Mouse (Mus musculus): ENCODE data around the gene Ddc. TPM values are rescaled to one million over a fixed set of nuclear protein-coding genes. Genes with fewer than 3 reads are reported as not detected.

The Ddc gene
- polyA plus RNA-seq, 1 experiment from 2014 or later, result 46.3 TPM

- no peaks in the 10 kb centered on the region for H3K27me3 ChIP-seq (replicated peaks)
- peaks cover 46% of the 10 kb centered on the region for H3K4me1 ChIP-seq (replicated peaks)
- H3K4me2 ChIP-seq (replicated peaks), result no peak overlapping the region
- no peak overlapping the region for H3K4me3 ChIP-seq (replicated peaks)
- H3K9ac ChIP-seq, result no peak overlapping the region
- 72% methylated on average over 4 of the region's 4 CpGs for WGBS
- H3K36me3 ChIP-seq, result no peaks in the 10 kb centered on the region
- H3K27ac ChIP-seq, result no peak overlapping the region
- H3K9me3 ChIP-seq, result no peaks in the 10 kb centered on the region
- no peak for ATAC-seq
Observed at GRCm38 (mm10) chr11:11835791-11836190, 62.2 kb downstream of the Ddc start.

- WGBS, result 32% methylated on average over 6 of the region's 6 CpGs
- H3K4me1 ChIP-seq (replicated peaks), result peaks cover 46% of the 10 kb centered on the region
- ATAC-seq, result peak; percentile 37
- H3K36me3 ChIP-seq, result no peaks in the 10 kb centered on the region
- H3K4me2 ChIP-seq (replicated peaks), result no peak overlapping the region
- 0 out of 2 replicates have a peak overlapping the region, but pooled peaks have one; percentile 29 for H3K27ac ChIP-seq
- H3K27me3 ChIP-seq (replicated peaks), result no peaks in the 10 kb centered on the region
- H3K9ac ChIP-seq, result no peak overlapping the region
- H3K4me3 ChIP-seq (replicated peaks), result no peak overlapping the region
- no peaks in the 10 kb centered on the region for H3K9me3 ChIP-seq
Observed at GRCm38 (mm10) chr11:11835361-11835760, 62.6 kb downstream of the Ddc start.

DNA sequence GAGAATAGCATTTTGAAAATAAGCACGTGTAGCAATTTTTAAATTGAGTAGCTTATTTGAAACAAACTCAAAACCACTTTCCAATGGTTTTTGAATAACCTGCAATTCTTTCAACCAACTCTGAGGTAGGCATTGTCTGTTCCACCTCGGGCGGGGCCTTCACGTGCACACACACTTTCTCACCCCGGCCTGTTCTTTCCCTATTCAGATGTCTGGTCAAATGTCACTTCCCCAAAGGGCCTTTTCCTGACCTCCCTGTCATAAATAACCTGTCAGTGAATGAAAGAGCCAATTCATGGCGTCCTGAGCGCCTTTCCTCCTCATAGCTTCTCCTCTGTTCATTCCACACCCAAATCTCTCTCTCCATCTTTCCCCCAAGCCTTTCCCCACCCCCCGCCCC, 64.8 kb downstream of the Ddc start:
- ATAC-seq, result no peak
- WGBS, result 38% methylated on average over 8 of the region's 8 CpGs
- Histone ChIP-seq H3K27me3 (replicated peaks) (no peaks in the 10 kb centered on the region), H3K27ac (peak overlapping the region; percentile 88), H3K9ac (no peak overlapping the region), H3K4me1 (replicated peaks) (peaks cover 63% of the 10 kb centered on the region), H3K36me3 (no peaks in the 10 kb centered on the region), H3K4me3 (replicated peaks) (no peak overlapping the region), H3K9me3 (no peaks in the 10 kb centered on the region), H3K4me2 (replicated peaks) (no peak overlapping the region)

GRCm38 (mm10) chr11:11832755-11833084, 65.2 kb downstream of the Ddc start:
- 42% methylated on average over 6 of the region's 6 CpGs for WGBS
- Histone ChIP-seq H3K4me3 (replicated peaks) (no peak overlapping the region), H3K9me3 (no peaks in the 10 kb centered on the region), H3K27me3 (replicated peaks) (no peaks in the 10 kb centered on the region), H3K36me3 (no peaks in the 10 kb centered on the region), H3K9ac (no peak overlapping the region), H3K27ac (peak overlapping the region; percentile 88), H3K4me1 (replicated peaks) (peaks cover 60% of the 10 kb centered on the region), H3K4me2 (replicated peaks) (no peak overlapping the region)
- ATAC-seq, result no peak

DNA sequence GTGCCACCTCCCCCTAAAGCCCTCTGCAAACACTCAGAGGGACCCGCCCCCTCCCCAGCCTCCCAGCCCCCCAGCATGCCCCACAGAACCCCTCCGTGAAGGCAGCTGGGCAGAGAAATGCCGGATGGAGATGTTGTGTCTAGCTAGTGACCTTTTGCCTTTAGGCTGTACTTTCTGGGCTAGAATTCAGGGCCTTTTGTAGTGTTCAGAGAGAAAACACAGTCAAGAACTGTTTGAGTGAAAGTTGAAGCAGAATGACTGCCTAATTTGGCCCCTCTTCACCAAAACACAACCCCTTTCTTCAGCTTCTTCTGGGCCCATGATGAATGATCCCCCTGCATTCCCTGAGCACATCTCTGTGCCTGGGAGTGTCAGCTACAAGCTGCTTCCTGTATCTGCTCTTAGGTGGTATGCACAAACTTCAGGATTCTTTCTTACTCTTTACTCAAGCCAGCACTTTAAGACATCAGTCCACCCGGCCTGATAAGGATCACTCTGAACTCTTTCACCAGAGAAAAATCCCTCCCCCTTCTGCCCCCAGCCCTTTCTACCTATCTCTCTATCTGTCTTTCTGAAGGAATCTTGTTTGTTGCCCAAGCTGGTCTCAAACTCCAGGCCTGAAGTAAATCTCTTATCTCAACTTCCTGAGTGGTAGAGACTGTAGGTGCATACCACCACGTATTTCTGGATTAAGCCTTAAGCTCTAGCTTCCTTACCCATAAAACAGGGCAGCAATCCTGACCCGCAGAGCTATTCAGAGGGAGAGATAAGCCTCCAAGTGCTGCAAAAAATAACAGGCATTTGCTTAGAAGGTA, 65.8 kb downstream of the Ddc start:
- H3K9ac ChIP-seq, result peak overlapping the region; percentile 34; the same call in 1 of the 2 replicates
- WGBS, result 8% methylated on average over 6 of the region's 6 CpGs

GRCm38 (mm10) chr11:11831526-11831925, 66.4 kb downstream of the Ddc start:
- Histone ChIP-seq H3K9ac (0 out of 2 replicates have a peak overlapping the region, but pooled peaks have one; percentile 34), H3K4me1 (replicated peaks) (peaks cover 50% of the 10 kb centered on the region), H3K27me3 (replicated peaks) (no peaks in the 10 kb centered on the region), H3K4me2 (replicated peaks) (peak overlapping the region; percentile 14; the same call in 1 of the 2 replicates), H3K27ac (peak overlapping the region; percentile 88), H3K36me3 (no peaks in the 10 kb centered on the region; the same call in 1 of the 2 replicates), H3K4me3 (replicated peaks) (no peak overlapping the region), H3K9me3 (no peaks in the 10 kb centered on the region)
- WGBS, result 19% methylated on average over 6 of the region's 6 CpGs
- no peak for ATAC-seq

More for the DNA sequence above, 65.8 kb downstream of the Ddc start:
- ATAC-seq, result no peak
- H3K4me3 ChIP-seq (replicated peaks), result no peak overlapping the region
- no peaks in the 10 kb centered on the region for H3K27me3 ChIP-seq (replicated peaks)
- no peaks in the 10 kb centered on the region for H3K9me3 ChIP-seq
- H3K4me1 ChIP-seq (replicated peaks), result peaks cover 54% of the 10 kb centered on the region
- H3K27ac ChIP-seq, result peak overlapping the region; percentile 88
- H3K4me2 ChIP-seq (replicated peaks), result peak overlapping the region; percentile 14; the same call in 1 of the 2 replicates
- no peaks in the 10 kb centered on the region; the same call in 1 of the 2 replicates for H3K36me3 ChIP-seq

DNA sequence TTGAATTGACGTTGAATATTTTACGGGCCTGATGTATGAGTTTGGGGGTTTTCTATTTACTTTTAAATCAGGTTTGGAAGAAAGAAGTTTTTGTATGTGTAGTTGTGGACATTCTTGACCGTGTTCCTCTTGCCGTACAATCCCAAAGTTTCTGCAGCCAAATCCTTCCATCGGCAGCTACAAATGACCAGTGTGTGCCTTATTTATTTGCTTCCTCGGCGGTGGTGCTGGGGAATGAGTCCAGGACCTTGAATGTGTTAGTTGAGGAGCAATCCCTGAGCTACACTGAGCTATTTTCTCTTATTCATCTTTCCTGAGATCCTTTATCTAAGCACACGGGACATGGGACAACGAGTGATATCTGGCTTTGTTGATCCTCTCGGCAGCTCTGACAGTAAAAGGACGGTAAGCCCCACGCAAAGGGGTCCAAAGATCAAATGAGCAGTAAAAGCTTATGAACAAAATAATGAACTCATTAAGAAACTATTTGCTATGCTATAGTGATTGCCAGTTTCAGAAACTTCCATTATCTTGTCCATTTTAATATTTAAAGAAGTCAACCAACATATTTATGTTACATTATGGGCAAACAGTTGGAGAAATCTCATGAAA, 67.0 kb downstream of the Ddc start:
- H3K36me3 ChIP-seq, result no peaks in the 10 kb centered on the region; the same call in 1 of the 2 replicates
- H3K4me1 ChIP-seq (replicated peaks), result peaks cover 45% of the 10 kb centered on the region
- 15% methylated on average over 12 of the region's 12 CpGs for WGBS
- 0 out of 2 replicates have a peak overlapping the region, but pooled peaks have one; percentile 24 for H3K4me2 ChIP-seq (replicated peaks)
- H3K9ac ChIP-seq, result no peak overlapping the region
- no peaks in the 10 kb centered on the region for H3K27me3 ChIP-seq (replicated peaks)
- peak overlapping the region; percentile 77 for H3K27ac ChIP-seq
- 0 out of 2 replicates have a peak, but pooled peaks have one; percentile 7 for ATAC-seq
- no peaks in the 10 kb centered on the region for H3K9me3 ChIP-seq
- H3K4me3 ChIP-seq (replicated peaks), result no peak overlapping the region

DNA sequence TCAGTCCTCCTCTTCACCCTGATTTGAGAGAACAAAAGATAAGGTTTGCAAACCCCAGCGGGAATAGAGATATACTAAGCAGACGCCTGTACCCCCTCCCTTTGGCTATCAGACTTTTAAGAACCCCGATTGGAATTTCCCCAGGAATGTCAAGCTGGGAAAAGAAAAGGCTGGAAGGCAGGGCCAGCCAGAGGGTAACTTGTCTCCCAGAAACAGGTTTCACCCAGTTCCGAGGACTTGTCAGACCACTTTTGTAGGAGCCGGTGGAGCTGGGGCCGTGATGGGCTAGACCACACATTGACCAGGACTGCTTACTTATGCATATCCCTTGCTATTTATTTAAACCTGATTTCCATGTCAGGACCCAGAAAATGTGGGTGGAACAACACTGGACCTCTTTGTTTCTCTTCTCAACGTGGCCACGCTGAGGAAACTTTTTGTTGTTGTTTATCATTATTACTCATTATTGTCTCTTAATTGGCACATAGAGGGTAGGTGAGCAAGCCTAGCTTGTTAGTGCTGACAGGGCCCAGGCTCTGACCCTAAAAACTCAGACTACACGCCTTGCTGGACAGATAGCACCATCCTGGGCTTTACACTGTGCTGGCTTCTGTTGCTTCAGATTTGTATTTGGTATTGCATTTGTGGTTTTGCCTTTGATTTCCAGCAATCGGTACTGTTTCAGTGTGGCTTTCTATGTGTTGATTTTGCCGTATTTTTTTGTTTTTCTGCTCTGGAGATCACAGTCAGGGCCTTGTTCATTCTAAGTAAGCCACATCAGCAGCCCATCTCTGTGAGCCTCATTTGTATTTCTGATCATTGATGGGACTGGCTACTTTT, 68.6 kb downstream of the Ddc start:
- ATAC-seq, result peak; percentile 72
- H3K27me3 ChIP-seq (replicated peaks), result no peaks in the 10 kb centered on the region
- H3K4me3 ChIP-seq (replicated peaks), result no peak overlapping the region
- no peaks in the 10 kb centered on the region for H3K9me3 ChIP-seq
- no peaks in the 10 kb centered on the region; the same call in 1 of the 2 replicates for H3K36me3 ChIP-seq
- H3K4me2 ChIP-seq (replicated peaks), result peak overlapping the region; percentile 18; the same call in 1 of the 2 replicates
- H3K9ac ChIP-seq, result 0 out of 2 replicates have a peak overlapping the region, but pooled peaks have one; percentile 12
- peaks cover 55% of the 10 kb centered on the region for H3K4me1 ChIP-seq (replicated peaks)
- H3K27ac ChIP-seq, result peak overlapping the region; percentile 78
- WGBS, result 25% methylated on average over 11 of the region's 11 CpGs

DNA sequence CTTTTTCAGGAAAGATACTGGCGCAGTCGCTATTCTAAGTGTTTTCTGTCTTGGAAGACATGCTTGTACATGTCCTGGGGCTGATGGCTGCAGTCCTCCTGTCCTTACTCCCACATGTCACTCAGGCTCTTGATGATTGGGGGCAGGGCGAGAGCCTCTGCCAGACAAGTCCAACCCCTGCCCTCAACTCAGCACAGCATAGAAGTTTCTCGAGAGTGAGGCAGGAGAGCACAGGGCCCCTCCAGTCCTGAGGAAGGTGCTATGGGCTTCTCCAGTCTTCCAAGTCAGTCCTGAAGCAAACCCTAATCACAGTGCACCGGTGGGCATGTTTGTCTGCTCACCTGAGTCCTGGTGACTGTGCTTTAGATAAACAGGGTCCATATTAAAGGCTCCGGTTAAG, 69.2 kb downstream of the Ddc start:
- WGBS, result 30% methylated on average over 6 of the region's 6 CpGs
- H3K9ac ChIP-seq, result 0 out of 2 replicates have a peak overlapping the region, but pooled peaks have one; percentile 12

GRCm38 (mm10) chr11:11828251-11828650, 69.7 kb downstream of the Ddc start:
- no peak overlapping the region for H3K4me2 ChIP-seq (replicated peaks)
- 49% methylated on average over 5 of the region's 5 CpGs for WGBS
- H3K36me3 ChIP-seq, result no peaks in the 10 kb centered on the region; the same call in 1 of the 2 replicates
- no peak overlapping the region for H3K4me3 ChIP-seq (replicated peaks)
- no peak for ATAC-seq
- H3K4me1 ChIP-seq (replicated peaks), result peaks cover 58% of the 10 kb centered on the region
- peak overlapping the region; percentile 78 for H3K27ac ChIP-seq
- no peaks in the 10 kb centered on the region for H3K27me3 ChIP-seq (replicated peaks)
- no peak overlapping the region for H3K9ac ChIP-seq
- no peaks in the 10 kb centered on the region for H3K9me3 ChIP-seq

More for the DNA sequence above, 69.2 kb downstream of the Ddc start:
- Histone ChIP-seq H3K4me3 (replicated peaks) (no peak overlapping the region), H3K4me2 (replicated peaks) (peak overlapping the region; percentile 18; the same call in 1 of the 2 replicates), H3K4me1 (replicated peaks) (peaks cover 59% of the 10 kb centered on the region), H3K36me3 (no peaks in the 10 kb centered on the region; the same call in 1 of the 2 replicates), H3K27me3 (replicated peaks) (no peaks in the 10 kb centered on the region), H3K9me3 (no peaks in the 10 kb centered on the region), H3K27ac (peak overlapping the region; percentile 78)
- peak; percentile 26 for ATAC-seq

GRCm38 (mm10) chr11:11826475-11826874, 71.5 kb downstream of the Ddc start:
- Histone ChIP-seq H3K4me1 (replicated peaks) (peaks cover 55% of the 10 kb centered on the region), H3K27me3 (replicated peaks) (no peaks in the 10 kb centered on the region)
- no peak for ATAC-seq

More at GRCm38 (mm10) chr11:11826475-11826874, 71.5 kb downstream of the Ddc start:
- Histone ChIP-seq H3K9ac (no peak overlapping the region), H3K4me3 (replicated peaks) (no peak overlapping the region), H3K9me3 (no peaks in the 10 kb centered on the region), H3K27ac (no peak overlapping the region), H3K36me3 (no peaks in the 10 kb centered on the region; the same call in 1 of the 2 replicates), H3K4me2 (replicated peaks) (no peak overlapping the region)

Measured in intestine, embryonic 15.5 days (tissue).